ENCODE assay signal across 20 mouse cellular contexts in the genomic region with DNA sequence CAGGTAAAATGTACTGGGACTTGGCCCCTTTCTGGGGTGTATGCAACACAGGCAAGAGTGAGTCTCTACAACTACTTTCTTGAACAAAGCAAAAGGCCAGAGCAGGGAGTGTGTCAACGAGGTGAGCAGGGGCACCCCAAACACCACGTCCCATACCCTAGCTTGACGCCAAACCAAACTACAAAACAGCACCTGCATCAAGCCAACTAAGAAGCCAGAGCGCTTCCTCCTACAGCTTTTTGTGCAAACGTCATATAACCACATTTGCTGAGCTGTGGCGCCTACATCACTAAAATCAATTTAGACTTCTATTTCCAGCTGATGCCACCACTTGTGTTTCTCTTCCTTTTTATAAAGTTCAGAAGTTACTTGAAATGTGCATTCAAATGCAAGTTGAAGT. TPM values are rescaled to one million over a fixed set of nuclear protein-coding genes. Genes with fewer than 3 reads are reported as not detected.
DNase-seq lines count a peak whose midpoint lies in the region; ATAC-seq and TF ChIP-seq lines count a peak whose summit lies in the region.
"Had no signal": no experiment of that assay in that cellular context is flagged by ENCODE, and none has a peak within 500 bp of the region (broad histone marks: within the 10 kb centered on the region; RNA-seq: fewer than 3 reads in every experiment).

No protein-coding gene starts in this region.

- no peaks in the 10 kb centered on the region for H3K36me3 ChIP-seq in spleen, adult 2 months (ENCODE audit: control insufficient read depth, insufficient read depth, low read length)
- H3K36me3 ChIP-seq in hindbrain, embryonic 16.5 days (ENCODE audit: control insufficient read depth, insufficient read depth, low read length) = no peaks in the 10 kb centered on the region
- H3K36me3 ChIP-seq: heart, embryonic 13.5 days; limb, embryonic 13.5 days; midbrain, embryonic 13.5 days had no signal

- no peak for TF ChIP-seq POLR2A in spleen, adult 2 months (IDR thresholded peaks at IDR 0.05; ENCODE audit: low read depth, low read length)
- TF ChIP-seq POLR2A in cerebellum, adult 2 months (IDR thresholded peaks at IDR 0.05; ENCODE audit: borderline replicate concordance, insufficient read depth, low read length) = no peak

- TF ChIP-seq CTCF in spleen, adult 2 months (IDR thresholded peaks at IDR 0.05; ENCODE audit: extremely low read depth, insufficient read depth, insufficient read length, insufficient replicate concordance) = no peak
- TF ChIP-seq CTCF in cerebellum, adult 2 months (IDR thresholded peaks at IDR 0.05; ENCODE audit: borderline replicate concordance, insufficient read depth, low read depth, low read length) = no peak

- no peak overlapping the region for H3K4me2 ChIP-seq in hindbrain, embryonic 16.5 days (ENCODE audit: low read length)
- H3K4me2 ChIP-seq: heart, embryonic 13.5 days; limb, embryonic 13.5 days; midbrain, embryonic 13.5 days had no signal

- no peaks in the 10 kb centered on the region for H3K9me3 ChIP-seq in hindbrain, embryonic 16.5 days (ENCODE audit: control insufficient read depth, low read length)
- H3K9me3 ChIP-seq: heart, embryonic 13.5 days; limb, embryonic 13.5 days; midbrain, embryonic 13.5 days had no signal

- H3K27me3 ChIP-seq in spleen, adult 2 months (ENCODE audit: control insufficient read depth, insufficient read depth, low read length) = no peaks in the 10 kb centered on the region
- H3K27me3 ChIP-seq in cerebellum, adult 2 months (ENCODE audit: control insufficient read depth, insufficient read depth, low read length) = no peaks in the 10 kb centered on the region
- H3K27me3 ChIP-seq in hindbrain, embryonic 16.5 days (replicated peaks; ENCODE audit: control insufficient read depth, insufficient read depth, low read length) = no peaks in the 10 kb centered on the region

- H3K9ac ChIP-seq in hindbrain, embryonic 16.5 days (ENCODE audit: low read depth, low read length) = no peak overlapping the region
- H3K9ac ChIP-seq: heart, embryonic 13.5 days; limb, embryonic 13.5 days; liver, embryonic 14.5 days; midbrain, embryonic 13.5 days had no signal

- H3K27ac ChIP-seq in spleen, adult 2 months (ENCODE audit: insufficient read depth, low read length) = peak overlapping the region; percentile 68
- H3K27ac ChIP-seq in cerebellum, adult 2 months (ENCODE audit: insufficient read depth, low read length) = no peak overlapping the region
- no peak overlapping the region for H3K27ac ChIP-seq in hindbrain, embryonic 16.5 days (ENCODE audit: low read depth, low read length)
- H3K27ac ChIP-seq: heart, embryonic 13.5 days; limb, embryonic 13.5 days; liver, embryonic 14.5 days; midbrain, embryonic 13.5 days had no signal

- 41% methylated on average over 6 of the region's 6 CpGs for WGBS in spleen, adult 2 months
- 95% methylated on average over 6 of the region's 6 CpGs for WGBS in cerebellum, adult 2 months
- WGBS in hindbrain, embryonic 16.5 days = 95% methylated on average over 6 of the region's 6 CpGs

- H3K4me1 ChIP-seq in spleen, adult 2 months (ENCODE audit: control insufficient read depth, insufficient read depth, insufficient read length) = peaks cover 9% of the 10 kb centered on the region; the same call in 1 of the 2 replicates
- peaks cover 15% of the 10 kb centered on the region for H3K4me1 ChIP-seq in cerebellum, adult 2 months (ENCODE audit: control insufficient read depth, insufficient read depth, low read length)
- H3K4me1 ChIP-seq in hindbrain, embryonic 16.5 days (ENCODE audit: control insufficient read depth, insufficient read depth, low read depth, low read length) = no peaks in the 10 kb centered on the region
- H3K4me1 ChIP-seq: limb, embryonic 13.5 days; midbrain, embryonic 13.5 days had no signal

- no peak for ATAC-seq in activated CD4-positive, CD25-positive, alpha-beta regulatory T cell, adult 4 months
- ATAC-seq in hindbrain, embryonic 16.5 days = no peak
- ATAC-seq: midbrain, embryonic 13.5 days had no signal

- H3K4me3 ChIP-seq in spleen, adult 2 months (ENCODE audit: extremely low read depth, insufficient read depth, insufficient read length) = no peak overlapping the region
- no peak overlapping the region for H3K4me3 ChIP-seq in cerebellum, adult 2 months (replicated peaks; ENCODE audit: insufficient read depth, low read depth, low read length)
- no peak overlapping the region for H3K4me3 ChIP-seq in hindbrain, embryonic 16.5 days (ENCODE audit: low read length)
- H3K4me3 ChIP-seq: heart, embryonic 13.5 days; limb, embryonic 13.5 days; midbrain, embryonic 13.5 days had no signal

- DNase-seq in spleen, adult 2 months (ENCODE audit: low read depth in 1 of 2, low spot score in 2 of 2) = peak; percentile 11 to 45
- no peak for DNase-seq in spleen, adult 18-20 months
- DNase-seq in brain, adult 2 months (ENCODE audit: low read depth, low spot score) = peak; percentile 48
- peak; percentile 40 for DNase-seq in naive thymus-derived CD4-positive, alpha-beta T cell, adult 2 months (ENCODE audit: low read depth)
- peak; percentile 29 to 42 for DNase-seq in thymus, postnatal 36 days
- no peak for DNase-seq in cerebellum, adult 2 months
- DNase-seq: adrenal gland, adult 2 months; cerebellum, adult 11 months; heart, postnatal 36 days; kidney, adult 8-10 months; kidney, postnatal 36 days; layer of hippocampus, adult 9-11 months had no signal

RNA-seq across cellular contexts. Expression of gene Nyx, which starts 50.5 kb away (rescaled TPM):
- 0.51 and 0.75 TPM in 2 replicates for polyA plus RNA-seq in spleen, adult 2 months (2012; rRNA removed)
- polyA plus RNA-seq in cerebellum, adult 2 months (2012; rRNA removed) = 0.65 and 0.79 TPM in 2 replicates
- not detected for polyA plus RNA-seq in activated CD4-positive, CD25-positive, alpha-beta regulatory T cell, adult 4 months (2017; shearing (Covaris generic))
- polyA plus RNA-seq in hindbrain, embryonic 16.5 days (2015; fragmentation: Nextera tagmentation; extraction: Ambion mirVana) = 0.24 and 0.27 TPM in 2 replicates
- polyA plus RNA-seq: neural tube, embryonic 11.5 days; stomach, embryonic 14.5 days had no signal

Comparison
In these comparisons a context has a peak if more than half of its experiments do, and no peak if none do; other contexts are left out.
1. DNase-seq: peak in spleen, adult 2 months (2 of 2), brain, adult 2 months (single experiment), naive thymus-derived CD4-positive, alpha-beta T cell, adult 2 months (single experiment) and thymus, postnatal 36 days (2 of 2); none in spleen, adult 18-20 months (0 of 2) and cerebellum, adult 2 months (0 of 2).